Comparison of ENCODE assay signal across 8 mouse cellular contexts in genomic region chr6:125480396-125481361, GRCm38 (mm10). TPM values are rescaled to one million over a fixed set of nuclear protein-coding genes. Genes with fewer than 3 reads are reported as not detected.
A peak's percentile ranks its signal among the peaks of the same experiment; 100 is the strongest.
DNase-seq lines count a peak whose midpoint lies in the region; ATAC-seq and TF ChIP-seq lines count a peak whose summit lies in the region.

No protein-coding gene starts in this region.

- no peaks in the 10 kb centered on the region for H3K27me3 ChIP-seq in forebrain, postnatal 0 days (ENCODE audit: insufficient read depth, low read length)
- H3K27me3 ChIP-seq in liver, embryonic 12.5 days (replicated peaks): no peaks in the 10 kb centered on the region

- intact Hi-C loops in left cerebral cortex, adult 2 months (cut with DNase I): no loop called here

- no peak for DNase-seq in left cerebral cortex, adult 2 months (ENCODE audit: extremely low spot score in 1 of 2, low spot score in 2 of 2)
- DNase-seq in left cerebral cortex, adult 8-10 months (ENCODE audit: low spot score in 2 of 2): no peak
- peak; percentile 52 for DNase-seq in NIH3T3 (ENCODE audit: low read depth)
- DNase-seq in forebrain, postnatal 0 days: peak; percentile 75
- peak; percentile 76 for DNase-seq in naive thymus-derived CD4-positive, alpha-beta T cell, adult 2 months (ENCODE audit: low read depth)
- DNase-seq in urinary bladder, postnatal 14 days (ENCODE audit: low spot score): no peak
- DNase-seq in left cerebral cortex, adult 11 months (ENCODE audit: low spot score): no peak

- H3K4me2 ChIP-seq in forebrain, postnatal 0 days (ENCODE audit: low read depth): no peak overlapping the region
- H3K4me2 ChIP-seq in liver, embryonic 12.5 days: peak overlapping the region; percentile 56

- no peak overlapping the region for H3K4me3 ChIP-seq in left cerebral cortex, adult 2 months
- H3K4me3 ChIP-seq in forebrain, postnatal 0 days (ENCODE audit: low read depth, low read length): no peak overlapping the region
- 0 out of 2 replicates have a peak overlapping the region, but pooled peaks have one; percentile 5 for H3K4me3 ChIP-seq in liver, embryonic 12.5 days

- peaks cover 3% of the 10 kb centered on the region; the same call in 1 of the 2 replicates for H3K4me1 ChIP-seq in forebrain, postnatal 0 days (ENCODE audit: insufficient read depth)
- peaks cover 97% of the 10 kb centered on the region for H3K4me1 ChIP-seq in liver, embryonic 12.5 days

- TF ChIP-seq CTCF in left cerebral cortex, adult 2 months (IDR thresholded peaks at IDR 0.05): no peak
- peak; percentile 19; the same call in 1 of the 2 replicates for TF ChIP-seq CTCF in forebrain, postnatal 0 days (IDR thresholded peaks at IDR 0.05; ENCODE audit: low read depth)

- H3K36me3 ChIP-seq in forebrain, postnatal 0 days (ENCODE audit: insufficient read depth): no peaks in the 10 kb centered on the region
- no peaks in the 10 kb centered on the region for H3K36me3 ChIP-seq in liver, embryonic 12.5 days

- ATAC-seq in forebrain, postnatal 0 days: peak; percentile 94
- ATAC-seq in liver, embryonic 12.5 days: peak; percentile 49

- peak overlapping the region; percentile 30; the same call in 1 of the 2 replicates for H3K27ac ChIP-seq in left cerebral cortex, adult 2 months
- H3K27ac ChIP-seq in forebrain, postnatal 0 days (ENCODE audit: low read depth, low read length): peak overlapping the region; percentile 66
- peak overlapping the region; percentile 81 for H3K27ac ChIP-seq in liver, embryonic 12.5 days

- 25% methylated on average over 11 of the region's 12 CpGs for WGBS in forebrain, postnatal 0 days
- 16% methylated on average over 12 of the region's 12 CpGs for WGBS in liver, embryonic 12.5 days (ENCODE audit: insufficient replicate concordance)

- H3K9me3 ChIP-seq in forebrain, postnatal 0 days (ENCODE audit: low read length): no peaks in the 10 kb centered on the region
- no peaks in the 10 kb centered on the region for H3K9me3 ChIP-seq in liver, embryonic 12.5 days (replicated peaks)

- H3K9ac ChIP-seq in forebrain, postnatal 0 days: no peak overlapping the region
- peak overlapping the region; percentile 35 for H3K9ac ChIP-seq in liver, embryonic 12.5 days

RNA-seq across cellular contexts. Expression of gene Cd9, which starts 13.9 kb away (rescaled TPM):
- 10 to 100 TPM; 39.6 to 40.7 TPM for total RNA-seq in left cerebral cortex, adult 2 months (2021)
- 100 to 1,000 TPM in 2 of 4 experiments, 10 to 100 TPM in 2; 53.2 to 129 (median 82.7) TPM for total RNA-seq in left cerebral cortex, adult 8-10 months (2022)
- total RNA-seq in forebrain, postnatal 0 days (2014; rRNA removed): 41.2 and 57.4 TPM in 2 replicates
- polyA plus RNA-seq in forebrain, postnatal 0 days (2015; fragmentation: Nextera tagmentation; extraction: Ambion mirVana): 125 and 140 TPM in 2 replicates
- 88.3 and 93.3 TPM in 2 replicates for polyA plus RNA-seq in liver, embryonic 12.5 days (2016; fragmentation: Nextera tagmentation; extraction: Ambion mirVana)

Comparison
In these comparisons a context has a peak if more than half of its experiments do, and no peak if none do; other contexts are left out.
1. DNase-seq: peak in NIH3T3 (single experiment), forebrain, postnatal 0 days (single experiment) and naive thymus-derived CD4-positive, alpha-beta T cell, adult 2 months (single experiment); none in left cerebral cortex, adult 2 months (0 of 2), left cerebral cortex, adult 8-10 months (0 of 2), urinary bladder, postnatal 14 days (single experiment) and left cerebral cortex, adult 11 months (single experiment).
2. H3K27ac ChIP-seq: peak in every context shown above with its lines; median percentile 81 in liver, embryonic 12.5 days; 66 in forebrain, postnatal 0 days; 30 in left cerebral cortex, adult 2 months.